Mouse (Mus musculus) spleen, adult 2 months (tissue): Measurements from ENCODE around the gene Asic2.

Source experiments
- CTCF ChIP-seq: fragments of 200-500 bp; IDR thresholded peaks from 2 replicates; pipeline ENCODE4 v1.5.1; 2011; ENCODE audit warnings: mild to moderate bottlenecking, inconsistent platforms; ENCODE audit not compliant: insufficient read depth, insufficient read length, insufficient replicate concordance; ENCODE audit errors: extremely low read depth
- POLR2A ChIP-seq: fragments of 200-500 bp; IDR thresholded peaks from 2 replicates; pipeline ENCODE4 v1.6.1; 2011; ENCODE audit warnings: low read depth, low read length, inconsistent platforms

GRCm38 (mm10) chr11:81543189-81543588, 425.1 kb downstream of the Asic2 start:
- TF ChIP-seq CTCF, result no peak
- no peak for TF ChIP-seq POLR2A
